ENCODE assay signal across 15 mouse cellular contexts in the genomic region with DNA sequence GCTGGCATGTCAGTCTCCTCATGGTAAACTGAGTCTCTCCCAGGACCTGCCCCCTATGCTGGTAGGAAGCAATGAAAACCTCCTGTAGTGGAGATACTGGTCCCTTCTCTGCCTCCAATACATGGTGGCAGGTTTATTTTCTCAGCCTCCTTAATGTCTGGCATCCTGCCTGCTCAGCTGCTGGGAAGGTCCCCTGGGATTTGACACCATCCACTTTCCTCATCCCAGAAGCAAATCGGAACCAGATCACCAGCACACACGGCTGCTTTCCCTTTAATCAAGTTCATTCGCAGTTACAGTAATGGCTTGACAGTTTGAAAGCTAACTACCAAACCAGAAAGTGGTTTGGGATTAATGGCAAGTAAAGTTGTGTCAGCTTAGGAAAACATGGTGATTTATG.
DNase-seq lines count a peak whose midpoint lies in the region; ATAC-seq lines count a peak whose summit lies in the region.
"Had no signal": no experiment of that assay in that cellular context is flagged by ENCODE, and none has a peak within 500 bp of the region (broad histone marks: within the 10 kb centered on the region; RNA-seq: fewer than 3 reads in every experiment).

No protein-coding gene starts in this region.

- WGBS in neural tube, embryonic 13.5 days, result 21% methylated on average over 3 of the region's 3 CpGs

- no peak overlapping the region for H3K27ac ChIP-seq in neural tube, embryonic 13.5 days (replicated peaks)
- H3K27ac ChIP-seq: forebrain, embryonic 15.5 days; limb, embryonic 12.5 days; liver, embryonic 15.5 days; midbrain, embryonic 12.5 days had no signal

- H3K4me2 ChIP-seq in neural tube, embryonic 13.5 days, result no peak overlapping the region
- H3K4me2 ChIP-seq: forebrain, embryonic 15.5 days; limb, embryonic 12.5 days; liver, embryonic 15.5 days; midbrain, embryonic 12.5 days had no signal

- no peak overlapping the region for H3K4me3 ChIP-seq in neural tube, embryonic 13.5 days
- H3K4me3 ChIP-seq: forebrain, embryonic 15.5 days; limb, embryonic 12.5 days; liver, embryonic 15.5 days; midbrain, embryonic 12.5 days had no signal

- DNase-seq in heart, postnatal 4 days, result peak; percentile 14
- no peak for DNase-seq in heart, postnatal 36 days
- no peak for DNase-seq in neural tube, embryonic 10.5 days (ENCODE audit: extremely low spot score, low spot score)
- peak; percentile 23 for DNase-seq in forelimb bud, embryonic 11.5 days (ENCODE audit: low read depth, low spot score)
- DNase-seq in c-Kit-positive CD71-positive TER-119-positive erythroid progenitor cells, embryonic 14.5 days (ENCODE audit: low spot score), result no peak
- no peak for DNase-seq in thymus, postnatal 14 days
- DNase-seq: cerebellum, adult 11 months; kidney, adult 11 months; lung, postnatal 10 days had no signal

- no peak overlapping the region for H3K9ac ChIP-seq in neural tube, embryonic 13.5 days
- H3K9ac ChIP-seq: forebrain, embryonic 15.5 days; limb, embryonic 12.5 days; liver, embryonic 15.5 days; midbrain, embryonic 12.5 days had no signal

- ATAC-seq in neural tube, embryonic 13.5 days (ENCODE audit: low read depth), result peak; percentile 47; the same call in 1 of the 2 replicates
- ATAC-seq: CD4-positive, CD25-positive, alpha-beta regulatory T cell, adult 4 months; forebrain, embryonic 15.5 days had no signal

- H3K27me3 ChIP-seq in neural tube, embryonic 13.5 days, result peaks cover 3% of the 10 kb centered on the region
- H3K27me3 ChIP-seq: forebrain, embryonic 15.5 days; limb, embryonic 12.5 days; liver, embryonic 15.5 days had no signal

- no peaks in the 10 kb centered on the region for H3K9me3 ChIP-seq in neural tube, embryonic 13.5 days
- H3K9me3 ChIP-seq: forebrain, embryonic 15.5 days; limb, embryonic 12.5 days; midbrain, embryonic 12.5 days had no signal

- peaks cover 6% of the 10 kb centered on the region for H3K4me1 ChIP-seq in neural tube, embryonic 13.5 days (replicated peaks)
- H3K4me1 ChIP-seq: forebrain, embryonic 15.5 days; liver, embryonic 15.5 days; midbrain, embryonic 12.5 days had no signal

- intact Hi-C loops in heart, postnatal 36 days (cut with DNase I), result no loop called here

- no peaks in the 10 kb centered on the region for H3K36me3 ChIP-seq in neural tube, embryonic 13.5 days
- H3K36me3 ChIP-seq: forebrain, embryonic 15.5 days; limb, embryonic 12.5 days; liver, embryonic 15.5 days; midbrain, embryonic 12.5 days had no signal

Comparison
In these comparisons a context has a peak if more than half of its experiments do, and no peak if none do; other contexts are left out.
1. DNase-seq: peak in heart, postnatal 4 days (single experiment) and forelimb bud, embryonic 11.5 days (single experiment); none in heart, postnatal 36 days (0 of 2), neural tube, embryonic 10.5 days (single experiment), c-Kit-positive CD71-positive TER-119-positive erythroid progenitor cells, embryonic 14.5 days (single experiment) and thymus, postnatal 14 days (single experiment).